Mouse (Mus musculus) left cerebral cortex, postnatal 4 days (tissue): ENCODE results near the gene Ost4. TPM values are rescaled to one million over a fixed set of nuclear protein-coding genes. Genes with fewer than 3 reads are reported as not detected.

ENCODE experiments used
- DNase-seq: peaks from one replicate; pipeline ENCODE4 v3.0.0-alpha.2; 2022
- intact Hi-C: fragments of 180-260 bp; cut with DNase I; formaldehyde crosslinking; loops from one replicate; pipeline ENCODE4 v1.15.1; 2025
- total RNA-seq, 2 experiments: library from RNA; stranded (reverse); gene quantifications; 2 replicates each; pipeline ENCODE4 v1.2.3; 2021

Ost4 gene
- total RNA-seq, 2 experiments from 2014 or later, result 95.0 to 112 TPM

GRCm38 (mm10) chr5:30925217-30925616 is 17.6 kb upstream of the Ost4 start:
- intact Hi-C loops, result no loop called here

GRCm38 (mm10) chr5:30924614-30925013 is 17.0 kb upstream of the Ost4 start:
- no peak for DNase-seq
- intact Hi-C loops, result no loop called here

More at GRCm38 (mm10) chr5:30925217-30925616, 17.6 kb upstream of the Ost4 start:
- DNase-seq, result no peak

- intact Hi-C loops, result no loop called here
- DNase-seq, result no peak
Observed at GRCm38 (mm10) chr5:30923119-30923518, 15.5 kb upstream of the Ost4 start.

GRCm38 (mm10) chr5:30922581-30923041 is 15.0 kb upstream of the Ost4 start:
- intact Hi-C loops, result no loop called here
- no peak for DNase-seq

GRCm38 (mm10) chr5:30921256-30922033 is 13.9 kb upstream of the Ost4 start, which contains the start of gene Khk:
Khk (plus strand) TSS chr5:30921431.
- DNase-seq, result peak; percentile 94
- intact Hi-C loops, result no loop called here

GRCm38 (mm10) chr5:30920621-30921020 is 13.0 kb upstream of the Ost4 start:
- intact Hi-C loops, result no loop called here
- DNase-seq, result no peak

- DNase-seq, result no peak
- intact Hi-C loops, result no loop called here
Observed at GRCm38 (mm10) chr5:30919831-30920614, 12.4 kb upstream of the Ost4 start.

- no peak for DNase-seq
- intact Hi-C loops, result no loop called here
Observed at GRCm38 (mm10) chr5:30918691-30919090, 11.1 kb upstream of the Ost4 start.

GRCm38 (mm10) chr5:30917891-30918670 is 10.5 kb upstream of the Ost4 start:
- DNase-seq, result no peak
- intact Hi-C loops, result no loop called here

GRCm38 (mm10) chr5:30917348-30917747 is 9.8 kb upstream of the Ost4 start:
- DNase-seq, result no peak
- intact Hi-C loops, result no loop called here

GRCm38 (mm10) chr5:30916841-30917240 is 9.3 kb upstream of the Ost4 start:
- intact Hi-C loops, result no loop called here
- DNase-seq, result no peak

- intact Hi-C loops, result no loop called here
- DNase-seq, result peak; percentile 89
Observed at GRCm38 (mm10) chr5:30915974-30916433, 8.4 kb upstream of the Ost4 start.

- intact Hi-C loops, result no loop called here
- no peak for DNase-seq
Observed at GRCm38 (mm10) chr5:30915456-30915855, 7.9 kb upstream of the Ost4 start.

GRCm38 (mm10) chr5:30914849-30915248 is 7.3 kb upstream of the Ost4 start:
- intact Hi-C loops, result no loop called here
- no peak for DNase-seq

GRCm38 (mm10) chr5:30914101-30914635 is 6.6 kb upstream of the Ost4 start:
- intact Hi-C loops, result no loop called here
- no peak for DNase-seq

GRCm38 (mm10) chr5:30913060-30913841 is 5.7 kb upstream of the Ost4 start, which contains the start of gene Emilin1:
Emilin1 (plus strand) TSS chr5:30913402.
- peak; percentile 53 for DNase-seq
- intact Hi-C loops, result no loop called here

GRCm38 (mm10) chr5:30912156-30912555 is 4.6 kb upstream of the Ost4 start:
- peak; percentile 43 for DNase-seq
- intact Hi-C loops, result no loop called here

GRCm38 (mm10) chr5:30910481-30910880 is 2.9 kb upstream of the Ost4 start:
- DNase-seq, result no peak
- intact Hi-C loops, result no loop called here

GRCm38 (mm10) chr5:30909863-30910262 is 2.3 kb upstream of the Ost4 start:
- intact Hi-C loops, result no loop called here
- no peak for DNase-seq

- intact Hi-C loops, result no loop called here
- no peak for DNase-seq
Observed at GRCm38 (mm10) chr5:30909300-30909659, 1.7 kb upstream of the Ost4 start.
